Mouse (Mus musculus): ENCODE measurements around the gene Nr1h3.

The Nr1h3 gene

DNA sequence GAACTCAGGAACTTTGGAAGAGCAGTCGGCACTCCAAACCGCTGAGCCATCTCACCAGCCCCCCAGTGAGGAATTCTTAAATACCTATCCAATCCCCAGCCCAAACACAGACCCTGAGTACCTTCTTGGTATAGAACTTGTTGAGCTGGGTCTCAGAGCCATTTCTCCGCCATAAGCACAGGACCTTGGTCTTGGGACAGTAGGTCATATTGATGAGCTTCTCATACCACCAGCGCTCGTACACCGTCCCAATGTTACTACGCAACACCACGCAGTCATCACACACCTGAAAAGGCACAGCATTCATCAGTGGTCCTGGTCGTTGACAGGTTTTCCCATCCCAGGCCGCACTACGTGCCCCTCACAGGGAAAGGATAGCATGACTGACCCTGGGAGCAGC is 59.2 kb downstream of the Nr1h3 start:
- no peak for DNase-seq (ENCODE audit: inconsistent age in 2 of 2, low spot score in 1 of 2)

DNA sequence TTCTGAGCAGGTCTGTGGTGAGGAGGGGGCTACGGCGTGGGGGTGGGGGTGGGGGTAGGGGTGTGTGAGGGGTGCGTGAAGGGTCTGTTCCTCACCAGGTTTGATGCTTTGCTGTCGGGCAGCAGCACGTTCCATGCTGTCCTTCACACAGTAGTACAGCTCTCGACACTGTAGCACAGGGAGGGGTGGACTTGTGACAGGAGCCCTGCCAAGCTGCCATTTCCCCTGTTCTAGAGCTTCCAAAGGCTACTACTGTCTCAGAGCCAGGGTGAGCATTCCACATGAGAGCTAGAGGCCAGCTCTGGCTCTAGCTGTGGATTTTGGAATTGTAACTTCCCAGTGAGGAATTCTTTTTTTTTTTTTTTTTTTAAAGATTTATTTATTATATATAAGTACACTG is 59.7 kb downstream of the Nr1h3 start:
- no peak for DNase-seq (ENCODE audit: inconsistent age in 2 of 2, low spot score in 1 of 2)

DNA sequence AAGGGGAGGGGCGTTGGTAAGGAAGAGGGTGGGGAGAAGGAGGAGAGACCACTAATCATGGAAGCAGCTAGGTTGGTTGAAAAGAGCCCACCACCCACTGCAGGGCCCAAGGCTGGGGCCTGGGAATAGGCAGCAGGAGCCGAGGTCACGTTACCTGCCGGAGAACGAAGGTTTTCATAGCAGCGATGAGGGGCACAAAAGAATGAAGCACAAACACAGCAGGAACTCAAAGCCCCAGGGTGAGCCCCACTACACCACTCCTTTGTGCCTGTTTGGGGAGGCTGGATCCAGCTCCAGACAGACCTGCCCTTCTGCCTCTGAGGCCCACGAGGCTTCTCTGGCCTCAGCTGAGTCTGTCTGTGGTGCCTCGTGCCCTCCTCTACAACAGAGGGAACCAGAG is 62.9 kb downstream of the Nr1h3 start:
- DNase-seq (ENCODE audit: inconsistent age in 2 of 2, low spot score in 1 of 2) = no peak

DNA sequence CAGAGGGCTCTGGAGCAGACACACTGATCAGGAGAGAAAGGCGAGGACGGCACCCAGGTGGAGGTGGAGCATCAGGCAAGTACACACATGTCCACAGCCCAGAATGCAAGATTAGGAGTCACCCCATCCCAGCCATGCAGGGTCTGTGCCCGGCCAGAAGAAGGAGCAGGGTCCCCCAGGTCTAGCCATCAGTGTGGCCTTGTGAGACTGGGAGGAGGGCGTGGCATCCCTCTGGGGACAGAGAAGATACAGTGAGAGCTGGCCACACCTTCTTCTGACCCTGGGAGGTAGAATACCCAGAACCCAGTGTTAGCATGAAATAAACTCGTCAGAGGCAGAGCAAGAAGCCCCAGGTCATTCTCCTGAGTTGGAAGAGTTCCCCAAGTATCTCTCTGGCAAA is 63.3 kb downstream of the Nr1h3 start:
- DNase-seq (ENCODE audit: inconsistent age in 2 of 2, low spot score in 1 of 2) = no peak

DNA sequence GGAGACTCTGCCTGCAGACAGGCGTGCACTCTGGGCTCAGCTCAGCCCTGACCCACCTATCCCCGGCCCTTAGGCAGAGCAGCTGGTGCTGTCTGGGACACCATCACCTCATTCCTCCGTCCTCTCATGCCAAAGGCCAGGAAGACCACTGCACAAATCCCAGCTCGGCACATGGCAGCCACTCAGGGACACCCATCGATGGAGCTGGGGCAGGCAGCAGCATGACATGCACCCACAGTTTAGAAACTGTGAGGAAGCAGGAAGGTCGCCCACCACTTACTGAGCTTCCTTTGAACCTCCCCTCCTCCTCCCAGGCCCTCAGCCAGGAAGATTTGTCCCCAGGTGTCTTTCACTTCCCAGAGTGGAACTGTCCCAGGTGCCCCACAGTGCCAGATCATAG is 65.2 kb downstream of the Nr1h3 start:
- DNase-seq (ENCODE audit: inconsistent age in 2 of 2, low spot score in 1 of 2) = no peak

DNA sequence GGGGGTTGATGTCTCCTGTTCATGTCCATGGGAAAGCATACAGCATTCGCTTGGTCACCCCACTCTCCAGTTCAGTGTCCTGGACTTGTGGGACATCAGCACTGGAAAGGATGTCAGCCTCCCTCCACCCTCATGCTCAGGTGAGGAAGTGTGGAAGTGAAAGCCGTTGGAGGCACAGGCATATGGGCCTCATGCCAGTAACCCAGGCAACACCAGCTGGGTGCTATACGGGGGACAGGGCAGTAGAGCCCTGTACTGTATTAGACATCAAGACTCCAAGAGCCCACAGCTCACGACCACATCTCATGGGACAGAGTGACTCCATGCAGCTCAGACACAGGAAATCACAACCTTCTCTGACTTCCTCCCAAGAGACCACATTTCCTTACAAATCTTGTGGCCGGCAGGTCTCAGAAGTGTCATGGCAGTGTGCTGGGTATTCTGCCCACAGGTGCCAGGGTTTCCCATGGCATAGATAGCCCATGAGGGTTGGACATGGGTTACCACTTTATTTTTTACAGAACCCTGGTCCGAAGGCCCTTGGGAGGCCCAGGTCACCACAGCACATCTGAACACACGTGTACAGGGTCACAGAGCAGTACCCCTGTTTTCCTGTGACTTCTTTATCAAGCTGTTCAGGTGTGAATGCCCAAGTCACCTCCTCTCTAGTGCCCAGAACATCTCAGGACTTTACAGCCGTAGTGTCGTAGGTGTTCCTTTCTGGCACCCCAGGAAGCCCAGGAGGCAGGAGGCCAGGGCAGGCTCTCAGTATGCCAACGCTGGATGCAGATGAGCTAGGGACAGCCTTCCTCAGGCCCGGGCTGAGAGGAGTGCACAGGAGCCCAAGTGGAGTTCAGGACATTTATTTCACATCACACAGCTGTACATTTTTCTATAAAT is 65.9 kb downstream of the Nr1h3 start:
- DNase-seq (ENCODE audit: inconsistent age in 2 of 2, low spot score in 1 of 2) = no peak

Data from adrenal gland, adult (tissue).